Mouse (Mus musculus): ENCODE results near the gene Arhgap28.

DNA sequence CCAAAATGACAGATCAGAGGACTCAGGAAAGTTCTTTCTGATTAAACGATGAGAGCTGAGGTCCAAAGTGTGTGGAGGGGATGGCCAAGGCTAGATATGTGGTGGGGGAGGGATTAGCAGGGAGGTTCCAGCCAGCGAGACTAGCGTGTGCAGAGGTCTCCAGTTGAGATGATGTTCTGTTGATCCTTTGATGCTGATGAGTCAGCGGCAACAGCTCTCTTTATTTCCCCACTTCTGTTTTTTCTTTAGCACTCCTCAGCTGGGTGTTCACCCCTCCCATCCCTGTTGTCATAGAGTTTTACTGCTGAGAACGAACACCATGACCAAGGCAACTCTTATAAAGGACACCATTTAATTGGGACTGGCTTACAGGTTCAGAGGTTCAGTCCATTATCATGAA, 25.6 kb upstream of the Arhgap28 start:
- TF ChIP-seq CTCF (IDR thresholded peaks at IDR 0.05; ENCODE audit: borderline replicate concordance, extremely low read depth, insufficient read depth, insufficient read length) = no peak
- no peak for TF ChIP-seq POLR2A (IDR thresholded peaks at IDR 0.05; ENCODE audit: borderline replicate concordance, extremely low read depth, insufficient read depth, insufficient read length, poor library complexity, severe bottlenecking)
